Comparison of ENCODE assay signal across 21 mouse cellular contexts in genomic region chr8:103402731-103403130, GRCm38 (mm10).
DNase-seq lines count a peak whose midpoint lies in the region; ATAC-seq and TF ChIP-seq lines count a peak whose summit lies in the region.
"Had no signal": no experiment of that assay in that cellular context is flagged by ENCODE, and none has a peak within 500 bp of the region (broad histone marks: within the 10 kb centered on the region; RNA-seq: fewer than 3 reads in every experiment).

No protein-coding gene starts in this region.

- H3K27me3 ChIP-seq in intestine, embryonic 15.5 days (replicated peaks), result no peaks in the 10 kb centered on the region
- H3K27me3 ChIP-seq in intestine, postnatal 0 days (replicated peaks; ENCODE audit: control insufficient read depth, insufficient read depth, low read length), result no peaks in the 10 kb centered on the region
- H3K27me3 ChIP-seq in liver, adult 2 months (ENCODE audit: control insufficient read depth, insufficient read depth, low read length), result no peaks in the 10 kb centered on the region
- no peaks in the 10 kb centered on the region for H3K27me3 ChIP-seq in liver, embryonic 12.5 days (replicated peaks)
- no peaks in the 10 kb centered on the region for H3K27me3 ChIP-seq in intestine, embryonic 16.5 days (replicated peaks; ENCODE audit: control insufficient read depth, insufficient read depth, low read length)
- H3K27me3 ChIP-seq: CH12.LX, Patski had no signal

- no peak overlapping the region for H3K4me2 ChIP-seq in intestine, embryonic 15.5 days (replicated peaks)
- no peak overlapping the region for H3K4me2 ChIP-seq in intestine, postnatal 0 days (replicated peaks; ENCODE audit: low read depth)
- H3K4me2 ChIP-seq in liver, embryonic 12.5 days, result no peak overlapping the region
- no peak overlapping the region for H3K4me2 ChIP-seq in intestine, embryonic 16.5 days (ENCODE audit: low read depth, low read length)

- peak; percentile 47; the same call in 1 of the 2 replicates for ATAC-seq in intestine, embryonic 15.5 days
- ATAC-seq in intestine, postnatal 0 days, result no peak
- ATAC-seq in liver, embryonic 12.5 days, result no peak
- ATAC-seq in intestine, embryonic 16.5 days, result peak; percentile 52
- ATAC-seq: activated CD4-positive, CD25-positive, alpha-beta regulatory T cell, adult 4 months; CD4-positive, CD25-positive, alpha-beta regulatory T cell, adult 4 months; Patski had no signal

- no peak overlapping the region for H3K4me3 ChIP-seq in intestine, embryonic 15.5 days (replicated peaks)
- no peak overlapping the region for H3K4me3 ChIP-seq in intestine, postnatal 0 days (ENCODE audit: low read depth, low read length)
- H3K4me3 ChIP-seq in liver, adult 2 months (ENCODE audit: insufficient read depth, low read depth, low read length), result no peak overlapping the region
- no peak overlapping the region for H3K4me3 ChIP-seq in liver, embryonic 12.5 days
- no peak overlapping the region for H3K4me3 ChIP-seq in intestine, embryonic 16.5 days (ENCODE audit: low read length)

- H3K36me3 ChIP-seq in intestine, embryonic 15.5 days, result no peaks in the 10 kb centered on the region
- no peaks in the 10 kb centered on the region for H3K36me3 ChIP-seq in intestine, postnatal 0 days (ENCODE audit: control insufficient read depth, insufficient read depth)
- H3K36me3 ChIP-seq in liver, adult 2 months (ENCODE audit: control insufficient read depth, insufficient read depth, low read length), result no peaks in the 10 kb centered on the region
- H3K36me3 ChIP-seq in liver, embryonic 12.5 days, result no peaks in the 10 kb centered on the region
- no peaks in the 10 kb centered on the region for H3K36me3 ChIP-seq in intestine, embryonic 16.5 days (ENCODE audit: control insufficient read depth, insufficient read depth, low read length)
- H3K36me3 ChIP-seq: G1E had no signal

- no peak overlapping the region for H3K9ac ChIP-seq in intestine, embryonic 15.5 days
- H3K9ac ChIP-seq in intestine, postnatal 0 days (ENCODE audit: low read depth, low read length), result no peak overlapping the region
- no peak overlapping the region for H3K9ac ChIP-seq in liver, adult 2 months (ENCODE audit: low read depth, low read length)
- H3K9ac ChIP-seq in liver, embryonic 12.5 days, result no peak overlapping the region
- H3K9ac ChIP-seq in intestine, embryonic 16.5 days (ENCODE audit: low read depth, low read length), result no peak overlapping the region

- H3K4me1 ChIP-seq in intestine, embryonic 15.5 days (replicated peaks), result 0 out of 2 replicates have a peak, but pooled peaks cover 3% of the 10 kb centered on the region
- no peaks in the 10 kb centered on the region for H3K4me1 ChIP-seq in intestine, postnatal 0 days (replicated peaks; ENCODE audit: control insufficient read depth, insufficient read depth, low read length)
- H3K4me1 ChIP-seq in liver, adult 2 months (ENCODE audit: control insufficient read depth, insufficient read depth, low read length), result peaks cover 8% of the 10 kb centered on the region
- H3K4me1 ChIP-seq in liver, embryonic 12.5 days, result no peaks in the 10 kb centered on the region
- H3K4me1 ChIP-seq in intestine, embryonic 16.5 days (ENCODE audit: control insufficient read depth, insufficient read depth, low read length), result no peaks in the 10 kb centered on the region; the same call in 1 of the 2 replicates

- peak; percentile 62 for DNase-seq in heart, adult 11 months
- DNase-seq in heart, postnatal 36 days, result no peak
- DNase-seq in liver, adult 2 months (ENCODE audit: extremely low read depth, low read depth, low spot score), result peak; percentile 68
- DNase-seq in adrenal gland, adult 2 months, result no peak
- DNase-seq: adrenal gland, adult 8-10 months; adrenal gland, postnatal 10 days; adrenal gland, postnatal 14 days; adrenal gland, postnatal 25 days; B cell, adult 2 months; cerebellum, adult 11 months; cerebellum, adult 11-12 months; cerebellum, adult 18-20 months had no signal

- no peaks in the 10 kb centered on the region for H3K79me2 ChIP-seq in liver, adult 2 months (ENCODE audit: control insufficient read depth, insufficient read depth, low read length)

- intact Hi-C loops in heart, postnatal 36 days (cut with DNase I), result no loop called here

- H3K27ac ChIP-seq in intestine, embryonic 15.5 days, result no peak overlapping the region
- H3K27ac ChIP-seq in intestine, postnatal 0 days (ENCODE audit: low read depth, low read length), result no peak overlapping the region
- H3K27ac ChIP-seq in liver, adult 2 months (replicated peaks; ENCODE audit: insufficient read depth, low read depth, low read length), result no peak overlapping the region
- H3K27ac ChIP-seq in liver, embryonic 12.5 days, result no peak overlapping the region
- no peak overlapping the region for H3K27ac ChIP-seq in intestine, embryonic 16.5 days (ENCODE audit: low read length)

- TF ChIP-seq CTCF in intestine, postnatal 0 days (IDR thresholded peaks at IDR 0.05; ENCODE audit: low read depth), result no peak
- TF ChIP-seq CTCF in liver, adult 2 months (IDR thresholded peaks at IDR 0.05; ENCODE audit: low read depth, low read length), result no peak

- H3K9me3 ChIP-seq in intestine, embryonic 15.5 days, result no peaks in the 10 kb centered on the region
- no peaks in the 10 kb centered on the region for H3K9me3 ChIP-seq in intestine, postnatal 0 days (ENCODE audit: control insufficient read depth)
- H3K9me3 ChIP-seq in liver, embryonic 12.5 days (replicated peaks), result no peaks in the 10 kb centered on the region
- no peaks in the 10 kb centered on the region for H3K9me3 ChIP-seq in intestine, embryonic 16.5 days (ENCODE audit: control insufficient read depth, low read length)

- 78% methylated on average over 3 of the region's 3 CpGs for WGBS in intestine, embryonic 15.5 days
- WGBS in intestine, postnatal 0 days, result 70% methylated on average over 3 of the region's 3 CpGs
- 25% methylated on average over 3 of the region's 3 CpGs for whole genome bisulfite sequencing in liver, adult 2 months
- 66% methylated on average over 3 of the region's 3 CpGs for WGBS in liver, embryonic 12.5 days (ENCODE audit: insufficient replicate concordance)
- WGBS in intestine, embryonic 16.5 days, result 74% methylated on average over 3 of the region's 3 CpGs

- no peak for TF ChIP-seq POLR2A in liver, adult 2 months (IDR thresholded peaks at IDR 0.05; ENCODE audit: extremely low read depth, insufficient read depth, low read length)

Comparison
In these comparisons a context has a peak if more than half of its experiments do, and no peak if none do; other contexts are left out.
1. DNase-seq: peak in heart, adult 11 months (single experiment) and liver, adult 2 months (single experiment); none in heart, postnatal 36 days (0 of 2) and adrenal gland, adult 2 months (single experiment).
2. ATAC-seq: peak in intestine, embryonic 15.5 days (single experiment) and intestine, embryonic 16.5 days (single experiment); none in intestine, postnatal 0 days (single experiment) and liver, embryonic 12.5 days (single experiment).